Comparison of ENCODE assay signal across 8 mouse cellular contexts in the genomic region with DNA sequence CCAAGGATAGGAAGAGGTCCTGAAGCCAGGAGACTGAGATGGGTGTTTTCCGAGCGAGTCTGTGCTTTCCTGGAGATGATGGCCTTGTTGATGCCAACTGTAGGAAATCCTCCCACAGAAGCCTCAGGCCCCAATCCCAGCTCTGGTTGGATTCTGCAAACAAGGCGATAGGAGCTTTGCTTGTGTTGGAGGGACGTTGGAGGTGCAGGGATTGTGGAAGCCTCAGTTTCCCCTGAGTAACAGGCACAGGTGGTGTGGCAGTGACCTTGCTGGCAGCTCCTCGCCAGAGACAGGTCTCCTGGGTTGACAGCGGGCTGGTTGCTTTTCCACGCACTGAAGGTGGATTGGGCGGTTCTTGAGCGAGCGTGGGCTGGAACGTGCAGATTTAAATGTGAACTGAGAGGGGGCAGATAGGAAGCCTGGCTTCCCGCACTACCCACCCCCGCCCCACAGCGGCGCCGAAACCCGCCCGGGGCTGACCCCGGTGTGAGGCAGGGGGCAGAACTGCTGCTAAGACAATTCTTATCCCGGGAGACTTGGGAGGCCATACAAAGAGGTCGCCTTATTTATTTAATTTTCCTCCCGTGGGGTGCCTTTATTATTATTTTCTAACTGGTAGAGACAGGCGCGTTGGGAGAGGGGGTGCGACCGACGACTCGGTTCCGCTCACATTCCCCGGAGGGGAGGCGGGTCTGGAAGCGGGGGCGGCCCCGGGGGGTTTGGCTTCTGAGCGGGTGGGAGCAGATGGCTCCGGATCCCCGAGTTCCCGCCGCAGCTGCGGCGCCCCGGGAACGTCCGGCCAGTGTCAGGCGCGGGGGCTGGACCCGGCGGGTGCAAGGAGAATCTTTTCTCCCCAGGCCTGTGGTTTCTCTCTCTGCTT. TPM values are rescaled to one million over a fixed set of nuclear protein-coding genes. Genes with fewer than 3 reads are reported as not detected.
DNase-seq lines count a peak whose midpoint lies in the region; ATAC-seq lines count a peak whose summit lies in the region.

No protein-coding gene starts in this region.

- no peak for DNase-seq in kidney, adult 18-20 months
- peak; percentile 72 for DNase-seq in cerebellum, adult 8-10 months
- peak; percentile 60 to 68 for DNase-seq in heart, adult 9 months (ENCODE audit: low spot score in 2 of 2)
- peak; percentile 53 to 59 for DNase-seq in kidney, postnatal 4 days
- no peak for DNase-seq in adrenal gland, postnatal 10 days

- peaks cover 50% of the 10 kb centered on the region for H3K4me1 ChIP-seq in kidney, embryonic 15.5 days
- H3K4me1 ChIP-seq in neural tube, embryonic 14.5 days (ENCODE audit: control insufficient read depth, insufficient read depth, low read length): peaks cover 31% of the 10 kb centered on the region

- peaks cover 96% of the 10 kb centered on the region for H3K27me3 ChIP-seq in kidney, embryonic 15.5 days
- 0 out of 2 replicates have a peak, but pooled peaks cover 8% of the 10 kb centered on the region for H3K27me3 ChIP-seq in neural tube, embryonic 14.5 days (ENCODE audit: control insufficient read depth, insufficient read depth, low read length)

- peak overlapping the region; percentile 53 for H3K4me3 ChIP-seq in kidney, embryonic 15.5 days (replicated peaks)
- peak overlapping the region; percentile 80 for H3K4me3 ChIP-seq in neural tube, embryonic 14.5 days (ENCODE audit: low read depth, low read length)

- WGBS in kidney, embryonic 15.5 days: 2% methylated on average over 48 of the region's 48 CpGs
- 2% methylated on average over 48 of the region's 48 CpGs for WGBS in neural tube, embryonic 14.5 days

- H3K9ac ChIP-seq in kidney, embryonic 15.5 days: no peak overlapping the region
- peak overlapping the region; percentile 60 for H3K9ac ChIP-seq in neural tube, embryonic 14.5 days (replicated peaks; ENCODE audit: low read depth, low read length)

- H3K9me3 ChIP-seq in kidney, embryonic 15.5 days (replicated peaks): no peaks in the 10 kb centered on the region
- no peaks in the 10 kb centered on the region for H3K9me3 ChIP-seq in neural tube, embryonic 14.5 days (ENCODE audit: control insufficient read depth, low read length)

- H3K4me2 ChIP-seq in kidney, embryonic 15.5 days: peak overlapping the region; percentile 58
- H3K4me2 ChIP-seq in neural tube, embryonic 14.5 days (ENCODE audit: low read depth, low read length): peak overlapping the region; percentile 91

- no peaks in the 10 kb centered on the region for H3K36me3 ChIP-seq in kidney, embryonic 15.5 days
- H3K36me3 ChIP-seq in neural tube, embryonic 14.5 days (ENCODE audit: control insufficient read depth, insufficient read depth, low read length): peaks cover 10% of the 10 kb centered on the region; the same call in 1 of the 2 replicates

- ATAC-seq in kidney, embryonic 15.5 days (replicated peaks; ENCODE audit: low FRiP score): no peak
- no peak for ATAC-seq in neural tube, embryonic 14.5 days (ENCODE audit: low read depth)
- no peak for ATAC-seq in megakaryocyte-erythroid progenitor cell, adult 5-6 weeks (replicated peaks; ENCODE audit: low FRiP score, low TSS enrichment, poor library complexity, severe bottlenecking)

- H3K27ac ChIP-seq in kidney, embryonic 15.5 days: no peak overlapping the region
- no peak overlapping the region for H3K27ac ChIP-seq in neural tube, embryonic 14.5 days (ENCODE audit: low read depth, low read length)

RNA-seq across cellular contexts. Expression of gene Agap2, which starts 6.1 kb away (rescaled TPM):
- 0.04 and 0.42 TPM in 2 replicates for polyA plus RNA-seq in kidney, embryonic 15.5 days (2015; fragmentation: Nextera tagmentation; extraction: Ambion mirVana)
- 4.7 and 10.6 TPM in 2 replicates for polyA plus RNA-seq in neural tube, embryonic 14.5 days (2014; fragmentation: Nextera tagmentation; extraction: Ambion mirVana)
- 1 to 10 TPM; 5.7 to 6.2 TPM for total RNA-seq in adrenal gland, postnatal 10 days (2021)
- 19.7 and 45.9 TPM in 2 replicates for total RNA-seq in megakaryocyte-erythroid progenitor cell, adult 5-6 weeks (2014; fragmentation: Nextera tagmentation)
- 26.4 and 43.3 TPM in 2 replicates for total RNA-seq in megakaryocyte-erythroid progenitor cell, adult 5-6 weeks (2017)

RNA-seq across cellular contexts. Expression of gene Tspan31, which starts 11.1 kb away (rescaled TPM):
- 185 and 189 TPM in 2 replicates for polyA plus RNA-seq in kidney, embryonic 15.5 days (2015; fragmentation: Nextera tagmentation; extraction: Ambion mirVana)
- polyA plus RNA-seq in neural tube, embryonic 14.5 days (2014; fragmentation: Nextera tagmentation; extraction: Ambion mirVana): 91.1 and 93.6 TPM in 2 replicates
- total RNA-seq in adrenal gland, postnatal 10 days (2021): 10 to 100 TPM; 81.7 to 94.3 TPM
- 43.9 and 73.9 TPM in 2 replicates for total RNA-seq in megakaryocyte-erythroid progenitor cell, adult 5-6 weeks (2014; fragmentation: Nextera tagmentation)
- 28.9 and 55.3 TPM in 2 replicates for total RNA-seq in megakaryocyte-erythroid progenitor cell, adult 5-6 weeks (2017)

RNA-seq across cellular contexts. Expression of gene Cdk4, which starts 17.8 kb away (rescaled TPM):
- 1,852 and 1,884 TPM in 2 replicates for polyA plus RNA-seq in kidney, embryonic 15.5 days (2015; fragmentation: Nextera tagmentation; extraction: Ambion mirVana)
- 657 and 756 TPM in 2 replicates for polyA plus RNA-seq in neural tube, embryonic 14.5 days (2014; fragmentation: Nextera tagmentation; extraction: Ambion mirVana)
- 100 to 1,000 TPM; 267 to 302 TPM for total RNA-seq in adrenal gland, postnatal 10 days (2021)
- total RNA-seq in megakaryocyte-erythroid progenitor cell, adult 5-6 weeks (2014; fragmentation: Nextera tagmentation): 656 and 761 TPM in 2 replicates
- total RNA-seq in megakaryocyte-erythroid progenitor cell, adult 5-6 weeks (2017): 479 and 664 TPM in 2 replicates

RNA-seq across cellular contexts. Expression of gene March9, which starts 21.2 kb away (rescaled TPM):
- 1.1 and 1.4 TPM in 2 replicates for polyA plus RNA-seq in kidney, embryonic 15.5 days (2015; fragmentation: Nextera tagmentation; extraction: Ambion mirVana)
- polyA plus RNA-seq in neural tube, embryonic 14.5 days (2014; fragmentation: Nextera tagmentation; extraction: Ambion mirVana): 9.7 and 13.2 TPM in 2 replicates
- total RNA-seq in adrenal gland, postnatal 10 days (2021): 1 to 10 TPM; 6.5 to 6.9 TPM
- not detected in 2 replicates for total RNA-seq in megakaryocyte-erythroid progenitor cell, adult 5-6 weeks (2014; fragmentation: Nextera tagmentation)
- total RNA-seq in megakaryocyte-erythroid progenitor cell, adult 5-6 weeks (2017): not detected in 2 replicates

RNA-seq across cellular contexts. Expression of gene Cyp27b1, which starts 33.1 kb away (rescaled TPM):
- polyA plus RNA-seq in kidney, embryonic 15.5 days (2015; fragmentation: Nextera tagmentation; extraction: Ambion mirVana): 9.9 and 12.3 TPM in 2 replicates
- polyA plus RNA-seq in neural tube, embryonic 14.5 days (2014; fragmentation: Nextera tagmentation; extraction: Ambion mirVana): 0.14 TPM in 1 of 2 replicates, not detected in the other
- under 1 TPM; 0.27 to 0.30 TPM for total RNA-seq in adrenal gland, postnatal 10 days (2021)
- not detected in 2 replicates for total RNA-seq in megakaryocyte-erythroid progenitor cell, adult 5-6 weeks (2014; fragmentation: Nextera tagmentation)
- not detected in 2 replicates for total RNA-seq in megakaryocyte-erythroid progenitor cell, adult 5-6 weeks (2017)

Comparison
In these comparisons a context has a peak if more than half of its experiments do, and no peak if none do; other contexts are left out.
1. DNase-seq: peak in cerebellum, adult 8-10 months (single experiment), heart, adult 9 months (2 of 2) and kidney, postnatal 4 days (2 of 2); none in kidney, adult 18-20 months (single experiment) and adrenal gland, postnatal 10 days (single experiment).